Mouse (Mus musculus) lung, postnatal 0 days (tissue): ENCODE data around the gene Nuak1.

Experiments
- CTCF ChIP-seq: IDR thresholded peaks from 2 replicates; pipeline ENCODE4 v1.5.1; 2016; ENCODE audit warnings: antibody characterized with exemption, mild to moderate bottlenecking
- EP300 ChIP-seq: IDR thresholded peaks from 2 replicates; pipeline ENCODE4 v1.6.1; 2016; ENCODE audit warnings: antibody characterized with exemption, mild to moderate bottlenecking, control low read depth

DNA sequence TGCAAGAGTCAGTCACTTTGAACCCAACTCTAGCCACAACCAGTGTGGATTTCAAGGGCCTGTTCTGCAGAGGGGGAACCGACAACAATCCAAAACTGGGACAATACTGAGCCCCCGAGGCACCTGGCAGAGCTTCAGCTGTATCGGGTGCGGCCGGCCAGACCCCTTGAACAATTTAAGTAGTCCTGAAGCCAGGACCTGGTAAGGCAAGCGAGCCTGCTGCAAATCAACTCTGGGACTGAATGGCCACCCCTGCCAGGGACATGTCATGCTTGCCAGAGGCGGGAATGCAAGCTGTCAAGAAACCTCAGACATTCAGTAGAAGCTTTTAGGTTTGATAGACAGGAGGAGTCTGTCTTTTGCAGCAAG, 1.2 kb downstream of the Nuak1 start:
- TF ChIP-seq CTCF (no peak), EP300 (no peak)
